Mouse (Mus musculus) mesoderm, embryonic 11.5 days (tissue): ENCODE measurements around the gene Tm4sf4.

Experiments used
- DNase-seq: peaks from one replicate; pipeline ENCODE4 v3.0.0-alpha.2; 2012; ENCODE audit warnings: low read depth, low spot score

Gene Tm4sf4

DNA sequence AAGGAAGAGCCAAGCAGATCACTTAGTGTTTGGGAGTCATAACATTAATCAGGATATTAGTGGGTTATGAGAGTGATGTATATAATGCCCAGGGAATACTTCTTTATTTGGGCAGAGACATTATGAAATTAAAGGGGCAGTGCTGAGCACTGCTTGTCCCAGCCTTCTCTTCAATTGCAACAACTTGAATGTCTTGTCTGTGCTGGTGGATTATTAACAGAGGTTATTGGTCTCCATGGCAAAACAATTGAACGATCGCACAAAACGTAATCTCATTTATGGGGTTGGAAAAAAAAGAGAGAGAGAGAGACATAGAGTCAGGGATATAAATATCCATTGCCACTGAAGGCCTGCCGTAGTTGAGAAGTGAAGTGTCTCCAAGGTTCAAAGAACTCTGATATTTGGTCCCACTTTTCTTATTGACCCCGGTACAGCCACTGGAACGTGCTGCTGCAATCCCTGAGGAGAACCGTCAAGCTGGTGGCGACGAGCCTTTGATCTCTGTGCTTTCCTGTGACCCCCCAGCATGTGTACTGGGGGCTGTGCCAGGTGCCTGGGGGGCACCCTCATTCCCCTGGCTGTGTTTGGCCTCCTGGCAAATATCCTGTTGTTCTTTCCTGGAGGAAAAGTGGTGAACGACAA is at the start of gene Tm4sf4:
Gene Tm4sf4 (plus strand): TSS at position 226 of the 642 bp plus-strand sequence.
- no peak for DNase-seq

DNA sequence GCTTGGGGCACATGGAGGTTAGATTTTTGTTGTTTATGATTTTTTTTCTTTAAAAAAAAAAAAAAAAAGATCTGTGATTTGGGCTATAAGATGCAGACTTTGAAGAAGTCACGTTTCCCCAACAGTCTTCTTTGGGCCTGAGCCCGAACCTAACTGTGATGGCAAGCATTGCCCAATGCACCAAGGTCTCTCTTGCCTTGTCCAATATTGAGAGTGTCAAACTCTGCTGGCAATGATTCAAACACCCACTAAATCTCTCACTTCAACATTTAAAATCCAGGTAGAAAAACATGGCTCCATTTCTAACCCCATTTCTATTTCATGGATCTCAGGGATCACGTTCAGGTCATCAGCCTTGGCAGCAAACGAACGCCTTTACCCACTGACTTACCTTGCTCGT is 38.7 kb upstream of the Tm4sf4 start:
- no peak for DNase-seq

DNA sequence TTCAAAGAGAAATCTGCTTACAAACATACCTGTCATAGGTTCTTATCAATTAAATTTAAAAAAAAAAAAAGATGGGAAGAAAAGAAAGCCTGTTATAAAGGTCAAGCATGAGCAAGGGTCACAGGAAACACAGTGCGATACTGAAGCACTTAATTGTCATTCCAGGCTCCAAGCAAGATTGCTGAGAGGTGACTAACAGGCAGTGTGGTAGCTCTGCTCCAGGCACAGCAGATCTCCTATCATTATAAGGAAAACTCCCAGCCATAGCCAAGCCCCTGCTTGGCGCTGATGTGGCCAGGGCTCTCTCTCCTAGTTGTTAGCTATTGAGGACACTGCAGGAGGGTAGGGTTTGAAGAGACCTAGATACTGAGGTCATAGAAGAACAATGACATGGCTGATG is 38.2 kb upstream of the Tm4sf4 start:
- no peak for DNase-seq

DNA sequence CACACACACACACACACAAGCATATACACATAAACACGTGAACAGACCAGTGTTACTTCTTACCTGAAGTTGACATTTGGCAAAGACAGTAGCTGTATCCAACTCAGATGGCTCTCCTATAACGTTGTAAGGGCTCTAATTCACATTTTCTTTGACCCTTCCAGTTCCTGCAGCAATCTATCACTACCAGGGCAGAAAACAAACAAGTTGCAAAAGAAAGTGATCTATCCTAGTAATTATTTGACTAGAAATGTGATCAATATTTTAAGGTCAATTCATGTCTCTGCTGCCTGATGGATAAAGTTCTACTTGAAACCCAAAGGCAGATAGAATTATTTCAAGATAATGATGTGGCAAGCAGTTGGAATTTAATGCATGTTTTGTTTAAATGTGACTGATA is 37.5 kb upstream of the Tm4sf4 start:
- no peak for DNase-seq

DNA sequence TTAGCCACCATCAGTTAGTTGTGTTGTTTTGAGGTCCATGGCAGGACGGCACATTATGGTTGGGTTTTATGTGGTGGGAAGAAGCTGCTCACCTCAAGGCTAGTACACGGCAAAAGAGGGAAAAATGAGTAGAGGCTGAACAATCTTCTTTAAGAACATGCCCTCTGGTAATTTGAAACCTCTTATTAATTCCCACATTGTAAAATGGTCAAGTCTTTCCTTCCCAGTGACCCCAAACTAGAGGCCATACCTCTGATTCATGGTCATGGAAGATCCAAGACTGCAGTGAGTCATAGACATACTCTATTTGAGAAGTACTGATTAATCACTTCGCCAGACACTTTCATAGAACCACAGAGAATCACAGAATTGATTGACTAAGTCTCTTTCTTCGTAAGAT is 13.6 kb upstream of the Tm4sf4 start:
- no peak for DNase-seq

DNA sequence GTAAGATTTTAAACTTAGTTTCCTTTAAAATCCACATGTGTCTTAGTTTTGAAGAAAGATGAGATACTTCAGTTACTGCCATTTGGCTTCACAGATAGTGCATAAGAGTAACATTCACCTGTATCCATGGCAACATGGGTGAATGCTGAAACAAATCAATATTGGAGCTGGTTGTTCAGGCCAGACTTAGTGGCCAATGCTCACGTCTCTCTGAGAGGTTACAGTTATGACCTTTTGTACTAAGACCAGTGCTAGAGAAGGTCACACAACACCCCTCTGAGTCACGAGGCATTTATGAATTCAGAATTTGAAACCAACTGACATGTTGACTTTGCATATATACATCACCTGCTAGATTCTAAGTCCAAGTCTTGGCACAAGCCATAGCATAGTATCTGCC is 4.9 kb upstream of the Tm4sf4 start:
- DNase-seq: no peak

DNA sequence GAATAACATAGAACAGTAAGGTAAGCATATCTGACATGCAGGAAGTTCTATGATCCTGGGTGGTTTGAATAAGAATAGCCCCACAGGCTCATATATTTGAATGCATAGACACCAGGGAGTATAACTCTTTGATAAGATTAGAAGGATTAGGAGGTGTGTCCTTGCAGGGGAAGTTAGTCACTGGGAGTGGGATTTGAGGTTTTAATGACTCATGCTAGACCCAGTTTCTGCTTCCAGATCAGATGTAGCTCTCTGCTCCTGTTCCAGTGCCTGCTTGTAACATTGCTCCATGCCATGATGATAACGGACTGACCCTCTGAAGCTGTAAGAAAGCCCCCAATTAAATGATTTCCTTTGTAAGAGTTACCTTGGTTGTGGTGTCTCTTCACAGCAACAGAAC is 4.5 kb upstream of the Tm4sf4 start:
- DNase-seq: no peak

DNA sequence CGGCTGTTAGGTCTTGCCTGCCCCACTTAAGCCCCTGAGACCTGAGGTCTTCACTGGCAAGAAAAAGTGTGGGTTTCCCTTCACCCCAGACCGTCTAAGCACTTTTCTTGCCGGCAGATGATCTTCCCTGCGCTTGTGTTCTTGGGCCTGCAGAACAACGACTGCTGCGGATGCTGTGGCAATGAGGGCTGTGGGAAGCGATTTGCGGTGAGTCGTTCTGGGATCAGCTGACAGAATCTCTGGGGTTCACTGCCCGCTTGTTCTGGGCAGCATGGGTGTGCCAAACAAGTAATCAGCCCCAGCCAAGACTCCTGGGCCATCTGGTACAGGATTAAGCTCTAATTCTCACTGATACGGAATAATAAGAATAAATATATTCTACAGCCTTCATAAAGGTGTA is 1.2 kb downstream of the Tm4sf4 start:
- DNase-seq: no peak

DNA sequence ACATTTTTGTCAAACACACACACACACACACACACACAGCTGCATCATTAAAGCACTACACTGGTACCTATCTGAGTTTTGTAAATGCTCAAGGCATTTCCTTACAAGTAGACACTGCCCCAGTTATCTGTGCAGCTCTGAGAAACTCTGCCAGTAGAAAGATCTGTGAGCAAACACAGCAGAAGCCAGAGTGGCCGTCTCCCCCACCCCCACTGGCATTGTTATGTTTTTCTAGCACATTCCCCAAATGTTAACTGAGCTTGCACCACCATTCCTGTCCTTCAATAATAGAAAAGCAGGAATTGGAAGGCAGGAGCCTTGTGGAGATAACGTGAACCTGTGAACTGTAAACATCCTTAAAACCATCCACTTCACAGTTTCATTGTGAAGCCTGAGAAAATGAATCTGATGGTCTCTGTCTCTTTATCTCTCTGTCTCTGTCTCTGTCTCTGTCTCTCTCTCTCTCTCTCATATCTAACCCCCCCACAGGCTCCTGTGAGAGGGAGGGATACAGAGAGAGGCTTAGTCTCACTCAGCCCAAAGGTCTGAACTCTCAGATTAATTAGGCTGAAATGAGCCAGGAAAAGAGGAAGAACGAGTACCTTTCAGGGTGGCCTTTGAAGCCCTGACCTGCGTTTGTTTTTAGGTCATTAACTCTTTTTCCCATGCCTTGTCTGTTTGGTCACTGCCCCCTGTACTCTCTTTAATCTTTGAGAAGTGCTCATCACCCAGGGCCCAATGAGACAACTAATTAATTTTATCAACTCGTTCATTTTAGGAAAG is 3.8 kb downstream of the Tm4sf4 start:
- DNase-seq: peak; percentile 37

DNA sequence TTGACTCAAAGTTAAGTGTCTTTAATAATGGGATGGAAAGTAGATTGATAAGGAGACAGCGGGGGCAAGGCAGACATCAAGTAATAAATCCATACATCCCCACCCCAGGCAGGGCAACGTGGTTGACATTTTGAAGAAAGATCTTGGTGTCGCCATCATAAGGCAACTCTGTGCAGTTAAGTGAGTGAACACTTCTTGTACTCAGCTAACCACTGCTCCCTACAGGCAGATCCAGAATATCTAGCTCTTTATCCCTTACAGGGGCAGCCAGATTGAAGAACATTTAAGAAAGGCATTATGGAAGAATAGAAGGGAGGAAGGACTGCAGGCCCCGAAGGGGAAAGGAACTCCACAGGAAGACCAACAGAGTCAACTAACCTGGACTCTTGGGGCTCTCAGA is 4.4 kb downstream of the Tm4sf4 start:
- DNase-seq: no peak

DNA sequence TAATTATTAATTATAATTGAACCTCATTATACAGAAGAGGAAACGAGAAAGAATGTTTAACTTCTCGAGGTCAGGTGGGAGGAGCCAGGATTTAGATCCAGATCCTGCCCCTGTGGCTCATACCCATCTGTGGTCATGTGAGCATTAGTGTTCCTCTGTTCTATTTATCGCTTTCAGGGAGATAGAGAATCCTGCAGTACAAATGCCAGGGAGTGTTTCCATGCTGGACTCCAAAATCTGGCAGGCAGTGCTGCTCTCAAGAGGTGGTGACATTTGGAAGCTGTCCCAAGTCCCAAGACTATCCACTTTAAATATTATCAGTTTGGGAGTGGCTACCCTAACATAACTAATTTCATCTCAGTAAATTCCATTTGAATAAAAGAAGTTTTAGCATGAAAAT is 6.6 kb downstream of the Tm4sf4 start:
- no peak for DNase-seq

DNA sequence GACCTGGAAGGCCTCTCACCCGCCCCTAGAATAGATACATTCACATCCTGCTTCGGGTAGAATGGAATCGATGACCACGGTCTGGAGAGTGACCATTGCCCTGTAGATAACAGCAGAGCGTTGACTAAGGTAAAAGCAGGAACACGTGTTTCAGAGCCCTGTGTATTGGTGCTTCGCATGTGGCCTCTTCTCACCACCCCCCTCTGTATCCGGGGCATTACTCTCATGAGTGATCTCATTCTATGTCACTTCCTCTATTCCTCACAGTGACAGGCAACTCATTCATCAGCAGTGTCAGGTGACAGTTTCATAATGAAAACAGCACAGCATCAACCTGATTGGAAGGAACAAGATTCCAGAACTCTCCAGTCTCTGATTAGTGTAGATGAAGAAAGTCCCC is 10.2 kb downstream of the Tm4sf4 start:
- DNase-seq: no peak

DNA sequence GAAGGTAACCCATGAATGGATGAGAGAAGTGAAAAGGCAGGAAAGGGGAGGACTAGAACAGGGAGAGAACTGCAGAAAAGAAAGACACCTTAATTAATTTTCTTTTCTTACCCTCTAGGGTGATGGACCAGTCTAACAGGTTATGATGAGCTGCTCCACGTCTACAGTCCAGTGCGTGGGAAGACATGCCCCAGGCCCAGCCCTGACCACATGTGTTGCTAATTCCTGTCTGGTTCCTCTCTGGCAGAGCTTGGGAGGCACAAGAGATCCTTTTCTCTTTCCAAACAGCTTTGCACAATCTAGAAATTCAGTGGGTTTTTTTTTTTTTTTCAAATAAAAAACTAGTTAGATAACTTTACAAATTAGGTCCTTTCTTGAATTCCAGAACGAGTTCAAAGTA is 15.8 kb downstream of the Tm4sf4 start:
- DNase-seq: no peak

DNA sequence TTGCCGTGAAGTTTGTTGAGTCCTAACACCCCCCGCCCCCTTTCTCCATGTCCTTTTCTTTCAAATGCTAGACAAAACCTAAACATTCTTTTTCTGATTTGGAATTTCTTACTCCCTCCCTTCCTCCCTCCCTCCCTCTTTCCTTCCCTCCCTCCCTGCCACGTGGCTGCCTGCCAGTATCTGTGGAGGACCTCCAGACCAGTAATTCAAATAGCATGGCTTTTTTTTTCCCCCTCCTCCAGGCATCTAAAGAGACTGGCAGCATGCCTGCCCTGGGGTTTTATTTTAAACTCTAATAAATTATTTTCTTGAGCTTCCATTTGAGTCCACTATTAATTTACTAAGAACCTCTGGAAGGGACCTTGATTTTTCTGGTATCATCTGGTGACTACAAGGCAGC is 20.6 kb downstream of the Tm4sf4 start:
- DNase-seq: no peak

DNA sequence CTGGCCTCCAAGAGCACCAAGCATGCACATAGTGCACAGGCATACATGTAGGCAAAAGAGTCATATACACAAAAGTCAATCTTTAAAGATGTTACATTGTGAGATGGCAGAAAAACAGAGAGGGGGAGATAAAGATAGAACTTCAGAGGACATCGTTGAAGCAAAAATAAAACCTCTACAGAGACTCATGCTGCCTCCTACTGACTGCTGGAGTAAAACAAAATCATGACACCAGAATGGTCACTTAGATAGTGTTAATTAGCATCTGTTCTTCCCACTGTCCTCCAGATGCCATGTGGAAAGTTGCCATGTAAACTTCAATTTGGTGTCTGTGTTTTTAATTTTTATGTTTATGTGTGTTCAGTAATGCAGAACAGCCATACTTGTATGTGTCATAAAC is 22.8 kb downstream of the Tm4sf4 start:
- no peak for DNase-seq

DNA sequence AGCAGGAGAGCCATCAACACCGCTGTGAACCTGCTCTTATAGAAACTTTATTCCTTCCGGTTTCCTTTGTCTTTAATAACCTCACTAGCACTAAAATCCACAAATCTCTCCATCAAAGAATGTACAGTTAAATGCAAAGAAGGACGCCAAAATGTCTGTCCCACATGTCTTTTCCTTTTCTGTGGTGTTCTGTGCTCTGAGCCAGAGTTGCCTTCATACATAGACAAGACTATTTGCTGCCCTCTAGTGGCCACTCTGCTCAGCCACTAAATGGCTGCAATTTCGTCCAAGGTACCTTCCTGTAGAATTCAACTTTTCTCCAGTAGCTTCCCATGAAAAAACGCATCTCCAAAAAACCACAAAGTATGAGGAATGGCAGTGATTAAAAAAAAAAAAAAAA is 23.3 kb downstream of the Tm4sf4 start:
- DNase-seq: peak; percentile 79

DNA sequence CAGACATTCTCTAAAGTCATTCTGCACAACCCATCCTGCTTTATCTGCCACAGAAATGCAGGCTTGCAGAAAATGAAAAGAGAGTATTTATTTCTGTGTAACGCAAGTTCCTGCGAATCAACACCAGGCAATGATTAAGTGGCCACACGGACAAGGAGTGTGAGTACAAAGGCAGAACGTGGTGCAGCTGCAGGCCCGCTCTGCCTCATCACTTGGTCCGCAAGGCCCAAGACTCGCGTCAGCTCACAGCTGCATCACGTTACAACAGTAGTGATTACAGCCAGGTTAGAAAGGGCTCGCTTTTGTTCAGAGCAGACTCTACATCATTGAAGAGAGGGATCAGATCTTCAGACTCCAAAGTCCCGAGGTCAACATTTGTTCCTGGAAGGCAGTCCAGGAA is 33.5 kb downstream of the Tm4sf4 start:
- DNase-seq: peak; percentile 31

DNA sequence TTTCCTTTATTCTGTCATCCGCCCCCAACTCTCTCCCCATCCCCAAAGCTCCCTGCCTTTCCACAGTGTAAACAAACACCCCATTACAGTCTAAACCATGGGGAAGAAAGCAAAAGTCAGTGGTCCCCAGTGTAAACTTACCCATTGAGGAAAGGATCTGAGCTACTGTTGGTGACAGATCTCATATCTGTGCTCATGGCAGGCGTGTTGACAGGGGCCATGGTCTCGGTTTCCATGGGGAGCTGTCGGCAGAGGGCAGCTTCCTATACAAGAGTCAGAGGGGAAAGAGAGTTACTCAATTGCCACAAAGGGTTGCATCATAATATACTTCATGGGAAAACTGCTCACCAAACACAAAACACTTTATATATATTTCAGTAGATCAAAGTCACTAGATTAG is 38.2 kb downstream of the Tm4sf4 start:
- DNase-seq: no peak

DNA sequence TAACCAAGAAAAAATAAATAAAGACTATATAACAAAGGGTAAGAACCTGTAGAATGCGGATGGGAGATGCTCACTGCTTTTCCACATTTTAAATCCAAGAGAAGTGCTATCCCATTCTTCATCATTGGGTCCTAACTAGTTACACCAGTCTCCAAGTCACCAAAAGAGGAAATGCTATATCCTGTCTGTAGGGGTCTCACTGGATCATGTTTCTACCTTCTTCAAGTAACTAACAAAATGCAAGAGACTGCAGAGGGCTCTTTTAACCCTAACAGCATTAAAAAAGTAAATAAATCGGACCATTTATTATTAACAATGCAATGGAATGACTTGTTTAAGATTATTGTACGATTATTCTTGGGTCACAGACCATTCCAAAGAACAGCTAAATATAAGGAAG is 41.2 kb downstream of the Tm4sf4 start:
- no peak for DNase-seq

DNA sequence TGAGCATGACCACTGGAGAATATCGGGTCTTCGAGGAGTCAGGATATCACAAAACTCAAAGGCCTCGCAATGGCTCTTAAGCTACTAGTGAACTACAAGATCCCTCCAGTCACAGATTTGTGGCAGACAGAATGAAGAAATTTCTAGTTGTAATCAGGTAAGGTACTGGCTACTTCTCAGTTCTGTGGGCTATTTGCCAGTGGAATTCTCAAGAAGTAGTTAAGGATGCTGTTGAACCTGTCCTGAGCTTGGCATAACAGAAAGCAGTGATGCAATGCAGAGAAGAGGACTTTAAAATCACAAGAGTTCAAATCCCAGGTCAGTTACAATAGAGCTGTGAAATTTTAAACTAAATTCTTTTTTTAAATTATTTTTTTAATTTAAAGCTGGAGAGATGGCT is 44.2 kb downstream of the Tm4sf4 start:
- no peak for DNase-seq

DNA sequence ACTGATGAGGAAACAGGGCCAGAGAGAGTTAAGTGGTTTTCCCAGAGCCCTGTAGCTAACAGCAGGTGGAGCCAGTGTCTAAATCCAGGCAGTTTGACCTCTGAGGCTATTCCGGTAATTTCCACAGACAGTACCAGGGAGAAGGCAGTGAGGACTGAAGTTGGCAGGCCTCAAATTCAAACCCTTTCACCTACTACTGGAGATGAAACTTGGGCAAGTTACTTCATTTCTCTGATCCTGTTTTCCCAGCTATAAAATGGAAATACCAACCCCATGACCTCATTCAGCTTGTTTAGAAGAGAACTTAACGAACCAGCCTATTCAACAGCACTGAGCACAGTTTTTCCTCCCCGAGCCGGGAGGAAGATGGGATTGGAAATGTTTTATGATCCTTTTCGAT is 45.2 kb downstream of the Tm4sf4 start:
- DNase-seq: peak; percentile 53

DNA sequence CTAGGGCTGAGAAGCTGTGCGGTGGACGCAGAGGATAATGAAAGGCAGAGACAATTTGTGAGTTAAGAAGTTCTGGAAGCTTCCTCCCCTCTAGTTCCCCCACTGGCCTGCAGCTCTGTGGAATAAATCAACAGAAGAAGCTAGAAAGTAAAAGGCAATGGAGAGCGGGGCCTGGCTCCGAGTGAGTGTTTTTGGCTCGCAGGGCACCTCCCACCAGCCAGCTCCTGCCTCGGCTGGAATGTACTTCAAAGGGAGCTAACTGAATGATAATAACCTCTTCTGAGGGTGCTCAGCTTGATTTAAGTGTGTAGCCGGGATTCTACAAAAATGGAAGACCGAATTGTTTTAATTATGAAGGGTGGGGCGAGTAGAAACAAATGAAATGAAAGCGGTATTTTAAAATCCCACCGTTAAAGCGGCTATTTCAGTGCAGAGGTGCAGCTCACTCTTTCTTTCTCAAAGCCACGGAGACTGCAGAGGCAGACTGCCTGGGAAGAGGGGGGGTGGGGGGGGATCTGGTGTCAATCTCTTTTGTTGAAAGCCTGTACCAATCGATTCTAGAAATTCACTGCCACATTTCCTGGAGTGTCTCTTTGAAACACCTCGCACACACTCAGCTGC is 46.0 kb downstream of the Tm4sf4 start:
- DNase-seq: peak; percentile 47

DNA sequence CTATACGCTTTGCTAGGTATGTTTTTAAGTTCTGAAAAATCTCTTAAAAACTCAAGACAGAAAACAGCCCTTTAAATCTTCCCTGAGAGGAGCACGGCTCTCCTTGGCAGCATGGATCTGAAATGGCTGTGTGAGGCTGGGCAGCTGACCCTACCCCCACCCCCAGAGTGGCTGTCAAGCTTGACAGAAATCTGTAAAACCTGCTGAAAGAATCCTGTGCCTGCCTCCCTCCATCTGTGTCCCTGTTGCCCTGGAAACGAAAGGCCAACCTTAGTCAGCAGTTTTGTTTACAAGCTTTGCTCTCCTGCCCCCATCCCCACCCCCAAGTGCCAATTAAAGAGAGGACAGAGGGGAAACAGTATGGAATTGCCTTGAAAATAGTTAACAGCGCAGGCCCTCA is 47.3 kb downstream of the Tm4sf4 start:
- peak; percentile 79 for DNase-seq
